Mouse (Mus musculus) lung, postnatal 0 days (tissue): ENCODE results near the gene Dnajb5. TPM values are rescaled to one million over a fixed set of nuclear protein-coding genes. Genes with fewer than 3 reads are reported as not detected.
A peak's percentile ranks its signal among the peaks of the same experiment; 100 is the strongest.

Experiments used
- ATAC-seq: fragments of 200-750 bp; cut with Nextera tagmentation; 2 replicates; pipeline ENCODE4 v1.8.0; 2017; ENCODE audit warnings: moderate library complexity
- DNase-seq: peaks from one replicate; pipeline ENCODE4 v3.0.0-alpha.2; 2016; ENCODE audit warnings: low spot score
- H3K27ac ChIP-seq: fragments of 300-500 bp; sonication (generic); 2 replicates; pipeline ENCODE4 v1.5.1; 2014; ENCODE audit warnings: antibody characterized with exemption, mild to moderate bottlenecking, low read length, mixed read lengths
- H3K27me3 ChIP-seq: fragments of 300-500 bp; sonication (generic); replicated peaks from 2 replicates; pipeline ENCODE4 v1.6.1; 2014; ENCODE audit warnings: low read length, mixed read lengths; ENCODE audit not compliant: insufficient read depth
- H3K36me3 ChIP-seq: fragments of 300-500 bp; sonication (generic); 2 replicates; pipeline ENCODE4 v1.6.1; 2014; ENCODE audit warnings: low read length, mixed read lengths; ENCODE audit not compliant: insufficient read depth
- H3K4me1 ChIP-seq: fragments of 300-500 bp; sonication (generic); 2 replicates; pipeline ENCODE4 v1.6.1; 2014; ENCODE audit warnings: antibody characterized with exemption, low read depth, low read length, mixed read lengths; ENCODE audit not compliant: insufficient read depth
- H3K4me2 ChIP-seq: fragments of 300-500 bp; sonication (generic); replicated peaks from 2 replicates; pipeline ENCODE4 v1.6.1; 2014; ENCODE audit warnings: low read depth, mild to moderate bottlenecking, low read length, moderate library complexity, mixed read lengths
- H3K4me3 ChIP-seq: fragments of 300-500 bp; sonication (generic); 2 replicates; pipeline ENCODE4 v1.5.1; 2014; ENCODE audit warnings: low read depth, low read length
- H3K9ac ChIP-seq: fragments of 300-500 bp; sonication (generic); replicated peaks from 2 replicates; pipeline ENCODE4 v1.6.1; 2014; ENCODE audit warnings: low read depth, mild to moderate bottlenecking
- H3K9me3 ChIP-seq: fragments of 300-500 bp; sonication (generic); 2 replicates; pipeline ENCODE4 v1.6.1; 2016; ENCODE audit warnings: low read length, mixed read lengths
- CTCF ChIP-seq: IDR thresholded peaks from 2 replicates; pipeline ENCODE4 v1.5.1; 2016; ENCODE audit warnings: antibody characterized with exemption, mild to moderate bottlenecking
- EP300 ChIP-seq: IDR thresholded peaks from 2 replicates; pipeline ENCODE4 v1.6.1; 2016; ENCODE audit warnings: antibody characterized with exemption, mild to moderate bottlenecking, control low read depth
- WGBS: fragments of 180-500 bp; shearing (Covaris S2); extraction: QIAGEN DNeasy Blood & Tissue Kit; methylation state at CpG from one replicate; pipeline ENCODE4 v1.1.7; 2014; 5-methylcytosine and 5-hydroxymethylcytosine counted together
- polyA plus RNA-seq: library from polyadenylated mRNA; unstranded; fragments of >200 nt; fragmentation: Nextera tagmentation; extraction: Ambion mirVana; gene quantifications from 2 replicates; pipeline ENCODE4 v1.2.1, GENCODE M21; 2015

Dnajb5 gene
- polyA plus RNA-seq, 1 experiment from 2014 or later: 5.7 TPM

- Histone ChIP-seq H3K27me3 (no peaks in the 10 kb centered on the region), H3K27ac (no peak overlapping the region), H3K36me3 (no peaks in the 10 kb centered on the region; the same call in 1 of the 2 replicates), H3K9me3 (no peaks in the 10 kb centered on the region), H3K4me2 (no peak overlapping the region), H3K9ac (no peak overlapping the region), H3K4me3 (no peak overlapping the region), H3K4me1 (no peaks in the 10 kb centered on the region)
- DNase-seq (no peak), ATAC-seq (no peak)
- TF ChIP-seq CTCF (no peak), EP300 (no peak)
- WGBS: 89% methylated on average over 3 of the region's 3 CpGs
Measured at GRCm38 (mm10) chr4:43004951-43005350, 55.3 kb downstream of the Dnajb5 start.

GRCm38 (mm10) chr4:43005765-43006164 is 56.2 kb downstream of the Dnajb5 start:
- Histone ChIP-seq H3K9ac (no peak overlapping the region), H3K27me3 (no peaks in the 10 kb centered on the region), H3K27ac (no peak overlapping the region), H3K4me2 (no peak overlapping the region), H3K4me1 (no peaks in the 10 kb centered on the region), H3K36me3 (no peaks in the 10 kb centered on the region; the same call in 1 of the 2 replicates), H3K9me3 (no peaks in the 10 kb centered on the region), H3K4me3 (no peak overlapping the region)
- DNase-seq: peak; percentile 72
- TF ChIP-seq CTCF (peak; percentile 69), EP300 (no peak)
- WGBS: 47% methylated on average over 2 of the region's 2 CpGs
- no peak for ATAC-seq

Other genes starting within 250 kb of the Dnajb5 start
- gene 4930578G10Rik, start 214.3 kb upstream of the Dnajb5 start, polyA plus RNA-seq: not detected in 2 replicates
- not detected in 2 replicates for gene Ccl19, start 193.2 kb upstream of the Dnajb5 start, polyA plus RNA-seq
- 138 and 188 TPM in 2 replicates for gene Ccl21a, start 175.8 kb upstream of the Dnajb5 start, polyA plus RNA-seq
- not detected in 2 replicates for gene Fam205a1, start 95.9 kb upstream of the Dnajb5 start, polyA plus RNA-seq
- 0.08 TPM in 1 of 2 replicates, not detected in the other for gene Gm12394, start 93.0 kb upstream of the Dnajb5 start, polyA plus RNA-seq
- not detected in 2 replicates for gene Fam205c, start 75.6 kb upstream of the Dnajb5 start, polyA plus RNA-seq
- 0.29 and 0.31 TPM in 2 replicates for gene Phf24, start 33.2 kb upstream of the Dnajb5 start, polyA plus RNA-seq
- gene 1700022I11Rik, start 19.8 kb downstream of the Dnajb5 start, polyA plus RNA-seq: 0.30 TPM in 1 of 2 replicates, not detected in the other
- 242 and 262 TPM in 2 replicates for gene Vcp, start 50.7 kb downstream of the Dnajb5 start, polyA plus RNA-seq
- gene Fancg, start 60.7 kb downstream of the Dnajb5 start, polyA plus RNA-seq: 6.4 and 7.9 TPM in 2 replicates
- 9.5 and 9.8 TPM in 2 replicates for gene Pigo, start 76.0 kb downstream of the Dnajb5 start, polyA plus RNA-seq
- 123 and 140 TPM in 2 replicates for gene Stoml2, start 81.9 kb downstream of the Dnajb5 start, polyA plus RNA-seq
- gene Fam214b, start 96.4 kb downstream of the Dnajb5 start, polyA plus RNA-seq: 10.7 and 10.9 TPM in 2 replicates
- gene Unc13b, start 109.1 kb downstream of the Dnajb5 start, polyA plus RNA-seq: 3.0 and 4.9 TPM in 2 replicates